Mouse (Mus musculus): ENCODE results near the gene Arl15. TPM values are rescaled to one million over a fixed set of nuclear protein-coding genes. Genes with fewer than 3 reads are reported as not detected.

The Arl15 gene
- polyA plus RNA-seq, 1 experiment from 2014 or later: 10.1 TPM

DNA sequence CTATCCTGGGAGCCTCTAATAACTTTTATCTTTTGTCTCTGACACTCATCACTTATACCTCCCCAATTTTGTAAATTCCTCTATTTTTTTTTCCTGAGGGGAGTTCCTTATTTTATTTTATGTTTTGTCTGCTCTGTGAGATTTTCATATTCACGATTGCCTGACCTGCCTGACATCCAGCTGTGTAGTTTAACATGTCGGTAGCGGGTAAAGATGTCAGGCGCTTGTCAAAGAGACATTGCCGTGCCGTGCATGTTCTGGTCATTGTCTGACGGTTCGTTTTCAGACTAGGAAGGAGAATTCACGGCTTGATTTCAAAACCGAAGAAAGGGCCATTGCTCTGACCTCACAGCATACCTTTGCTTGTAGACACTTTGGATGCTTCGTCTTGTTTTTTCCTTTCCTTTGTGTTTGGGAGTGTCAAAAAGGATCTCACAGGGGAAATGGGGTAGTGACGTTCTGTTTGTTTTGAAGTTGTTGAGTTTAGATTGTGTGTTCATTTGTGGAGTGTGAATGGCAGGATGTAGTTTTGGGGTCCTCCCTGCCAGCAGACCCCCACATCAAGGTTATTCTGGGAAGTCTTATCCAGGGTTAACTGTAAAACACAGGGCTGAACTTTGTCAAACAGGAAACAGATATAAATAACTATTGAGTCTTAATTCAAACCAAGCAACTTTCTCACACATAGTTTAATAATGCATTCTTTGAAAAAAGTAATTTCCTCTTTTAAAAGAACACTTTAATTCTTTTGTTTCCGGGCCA is 60.4 kb downstream of the Arl15 start:
- TF ChIP-seq EP300 (IDR thresholded peaks at IDR 0.05) (peak; percentile 86), CTCF (IDR thresholded peaks at IDR 0.05) (no peak)
- peak overlapping the region; percentile 64; the same call in 1 of the 2 replicates for H3K27ac ChIP-seq (ENCODE audit: low read length)
- H3K4me2 ChIP-seq (replicated peaks; ENCODE audit: low read depth, low read length): no peak overlapping the region

DNA sequence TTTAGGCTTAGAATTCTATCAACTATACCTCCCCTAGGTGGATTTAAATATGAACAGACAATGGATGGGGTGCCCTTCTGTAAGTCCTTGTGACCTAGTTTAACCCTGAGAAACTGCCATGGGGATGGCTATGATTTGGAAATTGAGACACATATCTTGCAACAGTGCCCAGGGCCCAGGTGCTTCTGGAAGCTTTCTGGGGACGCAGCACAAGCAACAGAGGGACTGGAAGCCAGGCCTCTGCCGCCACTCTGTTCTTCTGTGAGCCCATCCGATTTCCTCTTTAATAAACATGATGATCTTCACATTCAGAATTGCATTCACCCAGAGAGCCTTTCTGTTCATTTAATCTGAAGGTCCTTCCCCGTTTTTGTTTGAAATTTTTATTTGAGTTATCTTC is 62.6 kb downstream of the Arl15 start:
- peaks cover 8% of the 10 kb centered on the region for H3K4me1 ChIP-seq (ENCODE audit: insufficient read depth, low read depth, low read length)
- 77% methylated on average over 4 of the region's 4 CpGs for WGBS

More for the DNA sequence above, 60.4 kb downstream of the Arl15 start:
- DNase-seq (ENCODE audit: low spot score): peak; percentile 58
- H3K36me3 ChIP-seq (ENCODE audit: insufficient read depth, low read length): no peaks in the 10 kb centered on the region
- H3K4me1 ChIP-seq (ENCODE audit: insufficient read depth, low read depth, low read length): peaks cover 12% of the 10 kb centered on the region
- WGBS: 46% methylated on average over 13 of the region's 13 CpGs
- H3K4me3 ChIP-seq (ENCODE audit: low read depth, low read length): no peak overlapping the region
- no peaks in the 10 kb centered on the region for H3K27me3 ChIP-seq (replicated peaks; ENCODE audit: insufficient read depth, low read length)
- H3K9me3 ChIP-seq (ENCODE audit: low read length): no peaks in the 10 kb centered on the region
- H3K9ac ChIP-seq (replicated peaks; ENCODE audit: low read depth): no peak overlapping the region
- peak; percentile 39 for ATAC-seq

DNA sequence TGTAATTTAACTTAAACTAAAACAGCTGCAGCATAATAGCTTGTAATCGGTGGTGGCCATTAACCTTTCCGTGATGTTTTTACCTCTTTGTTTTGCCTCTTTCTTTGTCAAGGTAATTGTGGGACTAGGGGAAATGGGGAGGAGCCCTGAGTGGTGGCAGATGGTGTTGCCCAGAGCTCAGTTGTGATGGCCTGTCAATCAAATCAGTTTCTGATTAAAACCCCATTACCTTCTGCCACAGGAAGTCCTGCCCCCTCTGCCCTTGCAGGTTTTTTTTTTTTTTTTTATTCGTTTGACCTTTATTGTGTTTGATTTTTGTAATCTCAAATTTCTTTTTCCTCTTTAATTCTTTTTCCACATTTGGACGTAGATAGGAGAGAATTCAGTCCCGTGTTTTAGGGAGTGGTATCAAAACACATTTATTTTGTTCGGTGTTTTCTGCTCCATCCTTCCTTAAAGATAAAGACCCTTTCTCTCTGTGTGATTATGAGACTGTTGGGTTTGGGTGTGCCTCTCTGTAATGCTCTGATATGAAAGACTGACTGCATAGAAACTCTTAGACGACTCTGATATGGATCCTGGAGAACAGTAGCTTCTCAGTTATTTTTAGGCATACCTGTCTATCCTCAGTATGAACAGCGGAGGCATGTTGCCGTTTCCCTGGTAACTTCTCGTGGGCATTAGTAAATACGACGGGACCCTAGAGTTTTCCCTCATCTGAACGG is 64.5 kb downstream of the Arl15 start:
- no peak for TF ChIP-seq CTCF (IDR thresholded peaks at IDR 0.05)
- TF ChIP-seq EP300 (IDR thresholded peaks at IDR 0.05): no peak
- Histone ChIP-seq H3K9me3 (ENCODE audit: low read length) (no peaks in the 10 kb centered on the region), H3K4me1 (ENCODE audit: insufficient read depth, low read depth, low read length) (peaks cover 6% of the 10 kb centered on the region; the same call in 1 of the 2 replicates), H3K9ac (replicated peaks; ENCODE audit: low read depth) (no peak overlapping the region), H3K27me3 (replicated peaks; ENCODE audit: insufficient read depth, low read length) (no peaks in the 10 kb centered on the region), H3K36me3 (ENCODE audit: insufficient read depth, low read length) (no peaks in the 10 kb centered on the region), H3K4me3 (ENCODE audit: low read depth, low read length) (no peak overlapping the region), H3K27ac (ENCODE audit: low read length) (no peak overlapping the region), H3K4me2 (replicated peaks; ENCODE audit: low read depth, low read length) (no peak overlapping the region)
- DNase-seq (ENCODE audit: low spot score) (no peak), ATAC-seq (no peak)
- 67% methylated on average over 13 of the region's 13 CpGs for WGBS

More for the DNA sequence above, 62.6 kb downstream of the Arl15 start:
- Histone ChIP-seq H3K4me3 (ENCODE audit: low read depth, low read length) (no peak overlapping the region), H3K27ac (ENCODE audit: low read length) (no peak overlapping the region), H3K9ac (replicated peaks; ENCODE audit: low read depth) (no peak overlapping the region), H3K4me2 (replicated peaks; ENCODE audit: low read depth, low read length) (no peak overlapping the region), H3K9me3 (ENCODE audit: low read length) (no peaks in the 10 kb centered on the region), H3K27me3 (replicated peaks; ENCODE audit: insufficient read depth, low read length) (no peaks in the 10 kb centered on the region), H3K36me3 (ENCODE audit: insufficient read depth, low read length) (no peaks in the 10 kb centered on the region)
- no peak for TF ChIP-seq CTCF (IDR thresholded peaks at IDR 0.05)
- no peak for TF ChIP-seq EP300 (IDR thresholded peaks at IDR 0.05)
- no peak for ATAC-seq
- DNase-seq (ENCODE audit: low spot score): no peak

DNA sequence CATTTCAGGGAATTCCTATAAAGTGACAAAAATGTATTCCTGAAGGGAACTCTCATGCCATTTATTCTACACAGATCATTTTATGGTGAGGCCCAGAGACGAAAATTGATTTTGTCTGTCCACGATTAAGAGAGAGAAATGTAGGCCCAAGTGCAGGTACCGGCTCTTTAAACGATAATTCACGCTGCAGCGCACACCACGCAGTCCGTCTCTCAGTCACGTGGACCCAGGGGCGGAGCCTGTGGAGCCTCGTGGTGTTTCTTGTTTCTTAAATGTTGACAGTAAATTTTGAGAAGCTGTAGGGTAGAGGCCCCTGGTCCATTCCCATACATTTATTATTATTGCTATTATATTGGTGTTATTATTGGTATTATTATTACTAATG is 65.1 kb downstream of the Arl15 start:
- no peak for TF ChIP-seq CTCF (IDR thresholded peaks at IDR 0.05)
- TF ChIP-seq EP300 (IDR thresholded peaks at IDR 0.05): no peak
- no peak overlapping the region for H3K27ac ChIP-seq (ENCODE audit: low read length)
- H3K9ac ChIP-seq (replicated peaks; ENCODE audit: low read depth): no peak overlapping the region
- DNase-seq (ENCODE audit: low spot score) (no peak), ATAC-seq (no peak)
- peaks cover 6% of the 10 kb centered on the region; the same call in 1 of the 2 replicates for H3K4me1 ChIP-seq (ENCODE audit: insufficient read depth, low read depth, low read length)
- no peak overlapping the region for H3K4me2 ChIP-seq (replicated peaks; ENCODE audit: low read depth, low read length)
- no peak overlapping the region for H3K4me3 ChIP-seq (ENCODE audit: low read depth, low read length)
- WGBS: 89% methylated on average over 11 of the region's 11 CpGs
- H3K9me3 ChIP-seq (ENCODE audit: low read length): no peaks in the 10 kb centered on the region
- no peaks in the 10 kb centered on the region for H3K27me3 ChIP-seq (replicated peaks; ENCODE audit: insufficient read depth, low read length)
- no peaks in the 10 kb centered on the region for H3K36me3 ChIP-seq (ENCODE audit: insufficient read depth, low read length)

DNA sequence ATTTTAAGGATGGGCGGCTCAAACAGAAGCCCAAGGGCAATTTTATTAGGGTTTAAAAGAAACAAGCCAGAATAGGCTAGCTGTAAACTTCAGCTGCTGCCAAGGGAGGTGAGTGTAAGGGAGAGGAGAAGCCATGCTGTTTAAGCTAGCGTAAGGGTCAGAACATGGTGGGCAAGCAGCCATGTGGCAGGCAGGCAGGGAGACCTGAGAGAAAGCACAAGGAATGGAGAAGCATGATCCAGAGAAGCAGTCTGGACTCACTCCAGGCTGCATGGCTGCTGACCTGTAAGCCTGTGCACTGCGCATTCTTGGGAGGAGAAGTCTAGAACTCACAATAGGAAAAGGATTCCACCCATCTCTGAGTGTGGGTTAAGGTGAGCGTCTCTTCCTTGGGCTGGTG is 66.5 kb downstream of the Arl15 start:
- WGBS: 92% methylated on average over 4 of the region's 4 CpGs
- no peak overlapping the region for H3K27ac ChIP-seq (ENCODE audit: low read length)
- H3K9me3 ChIP-seq (ENCODE audit: low read length): no peaks in the 10 kb centered on the region
- no peak for ATAC-seq
- no peaks in the 10 kb centered on the region for H3K36me3 ChIP-seq (ENCODE audit: insufficient read depth, low read length)
- H3K9ac ChIP-seq (replicated peaks; ENCODE audit: low read depth): no peak overlapping the region
- no peak overlapping the region for H3K4me3 ChIP-seq (ENCODE audit: low read depth, low read length)
- no peak for DNase-seq (ENCODE audit: low spot score)
- TF ChIP-seq CTCF (IDR thresholded peaks at IDR 0.05) (no peak), EP300 (IDR thresholded peaks at IDR 0.05) (no peak)
- no peak overlapping the region for H3K4me2 ChIP-seq (replicated peaks; ENCODE audit: low read depth, low read length)
- peaks cover 2% of the 10 kb centered on the region; the same call in 1 of the 2 replicates for H3K4me1 ChIP-seq (ENCODE audit: insufficient read depth, low read depth, low read length)
- no peaks in the 10 kb centered on the region for H3K27me3 ChIP-seq (replicated peaks; ENCODE audit: insufficient read depth, low read length)

DNA sequence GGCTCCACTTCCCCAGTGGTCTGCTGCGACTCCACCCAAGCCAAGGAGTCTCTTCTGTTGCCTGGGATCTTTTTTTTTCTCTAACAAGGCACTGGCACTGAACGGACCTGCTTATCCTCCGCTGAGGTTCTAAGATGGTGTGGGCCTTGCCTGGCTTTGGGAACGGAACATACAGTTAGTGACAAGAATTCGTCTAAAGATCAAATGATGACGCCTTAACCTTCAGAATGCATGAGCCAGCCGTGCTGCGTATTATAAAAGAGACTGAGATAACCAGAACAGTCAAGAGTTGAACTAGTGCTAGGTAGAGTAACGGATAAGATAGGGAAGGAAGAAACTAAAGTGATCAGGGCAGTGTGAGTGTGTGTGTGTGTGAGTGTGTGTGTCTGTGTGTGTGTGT is 66.9 kb downstream of the Arl15 start:
- no peak for ATAC-seq
- no peaks in the 10 kb centered on the region for H3K9me3 ChIP-seq (ENCODE audit: low read length)
- WGBS: 92% methylated on average over 9 of the region's 9 CpGs
- no peak overlapping the region for H3K4me2 ChIP-seq (replicated peaks; ENCODE audit: low read depth, low read length)
- H3K4me1 ChIP-seq (ENCODE audit: insufficient read depth, low read depth, low read length): no peaks in the 10 kb centered on the region
- no peaks in the 10 kb centered on the region for H3K36me3 ChIP-seq (ENCODE audit: insufficient read depth, low read length)
- no peak overlapping the region for H3K4me3 ChIP-seq (ENCODE audit: low read depth, low read length)
- H3K27me3 ChIP-seq (replicated peaks; ENCODE audit: insufficient read depth, low read length): no peaks in the 10 kb centered on the region
- H3K27ac ChIP-seq (ENCODE audit: low read length): no peak overlapping the region
- TF ChIP-seq EP300 (IDR thresholded peaks at IDR 0.05) (no peak), CTCF (IDR thresholded peaks at IDR 0.05) (no peak)
- no peak for DNase-seq (ENCODE audit: low spot score)
- H3K9ac ChIP-seq (replicated peaks; ENCODE audit: low read depth): no peak overlapping the region
